Mouse (Mus musculus) R1 (cell line): ENCODE data around the gene Gm340.

Source experiments
- DNase-seq: peaks from one replicate; pipeline ENCODE4 v3.0.0-alpha.2; 2018; ENCODE audit warnings: low read depth, low spot score

The Gm340 gene

DNA sequence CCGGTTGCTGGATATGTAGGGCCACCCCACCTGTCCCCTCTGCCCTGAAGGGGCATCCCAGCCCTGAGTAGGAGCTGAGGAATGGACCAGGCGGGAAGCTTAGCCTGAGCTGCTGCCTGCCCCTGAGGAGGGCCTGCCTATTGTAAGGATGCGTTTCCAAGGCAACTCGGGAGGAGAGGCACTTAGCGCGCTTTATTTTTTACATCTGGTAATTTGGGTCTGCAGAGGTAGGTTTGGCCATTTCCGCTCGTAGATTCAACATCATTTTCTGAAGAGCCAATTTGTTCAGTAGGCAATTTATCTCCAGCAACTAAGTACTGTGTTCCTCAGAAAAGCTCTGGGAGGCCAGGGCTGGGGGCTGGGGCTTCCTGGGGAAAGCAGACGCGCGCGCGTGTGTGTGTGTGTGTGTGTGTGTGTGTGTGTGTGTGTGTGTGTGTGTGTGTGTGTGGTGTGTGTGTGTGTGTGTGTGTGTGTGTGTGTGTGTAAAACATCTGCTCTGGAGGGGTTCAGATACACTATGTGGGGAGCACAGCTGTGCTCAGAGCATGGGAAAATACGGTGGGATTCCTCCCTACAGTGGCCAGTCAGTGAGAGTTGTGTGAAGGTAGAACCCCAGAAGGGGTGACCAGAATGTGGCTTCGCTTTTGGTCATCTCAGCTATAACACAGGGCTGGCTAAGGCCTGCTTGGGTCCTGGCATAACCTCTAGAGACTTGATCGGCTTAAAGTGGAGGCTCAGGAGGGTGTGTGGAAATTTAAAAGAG is 31.3 kb downstream of the Gm340 start:
- DNase-seq, result peak; percentile 59

DNA sequence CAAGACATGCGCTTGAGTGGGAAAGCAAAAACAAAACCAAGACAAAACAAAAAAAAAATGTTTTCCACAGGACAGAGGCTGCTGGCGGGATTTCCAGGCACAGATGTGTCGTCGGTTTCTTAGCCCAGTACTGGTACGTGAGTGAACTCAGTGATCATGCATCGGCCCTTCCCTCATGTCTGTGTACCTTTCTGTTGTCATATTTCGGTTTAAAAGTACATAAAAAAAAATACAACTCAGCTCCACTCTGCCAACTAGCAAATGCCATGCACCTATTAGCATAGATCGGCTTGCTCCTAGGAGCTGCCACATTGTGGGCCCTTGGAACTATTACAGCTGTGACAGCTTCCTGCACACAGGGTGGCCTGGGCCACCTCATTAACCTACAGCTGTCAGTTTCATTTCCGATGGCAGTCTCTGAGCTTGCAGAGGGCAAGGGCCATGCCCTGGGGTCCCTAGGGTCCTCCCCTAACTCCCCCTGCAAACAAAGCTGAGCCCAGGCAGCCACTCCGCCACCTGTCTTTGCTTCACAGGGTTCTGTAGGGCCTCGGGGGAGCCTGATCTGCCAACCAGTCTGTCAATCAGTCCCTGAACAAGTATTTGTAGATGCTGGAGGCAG is 33.5 kb downstream of the Gm340 start:
- DNase-seq, result no peak

GRCm38 (mm10) chr19:41616274-41616673 is 34.1 kb downstream of the Gm340 start:
- DNase-seq, result no peak

DNA sequence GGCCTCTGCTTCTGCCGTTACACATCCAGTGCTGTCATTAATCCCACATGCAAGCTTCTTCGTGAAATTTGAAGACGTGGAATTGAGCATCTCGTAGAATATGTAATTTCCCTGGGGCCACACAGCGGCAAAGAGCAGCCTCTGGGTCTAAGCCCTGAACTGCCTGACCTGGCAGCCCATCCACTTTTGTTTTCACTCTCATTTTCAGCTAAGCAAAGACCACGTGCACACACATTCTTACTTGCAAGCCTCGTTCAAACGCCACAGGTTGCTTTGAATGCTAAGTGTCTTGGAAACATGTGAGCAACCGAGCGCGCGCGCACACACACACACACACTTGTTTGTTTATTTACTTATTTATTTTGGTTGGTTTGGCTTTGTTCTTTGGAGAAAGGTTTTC is 34.9 kb downstream of the Gm340 start:
- no peak for DNase-seq

DNA sequence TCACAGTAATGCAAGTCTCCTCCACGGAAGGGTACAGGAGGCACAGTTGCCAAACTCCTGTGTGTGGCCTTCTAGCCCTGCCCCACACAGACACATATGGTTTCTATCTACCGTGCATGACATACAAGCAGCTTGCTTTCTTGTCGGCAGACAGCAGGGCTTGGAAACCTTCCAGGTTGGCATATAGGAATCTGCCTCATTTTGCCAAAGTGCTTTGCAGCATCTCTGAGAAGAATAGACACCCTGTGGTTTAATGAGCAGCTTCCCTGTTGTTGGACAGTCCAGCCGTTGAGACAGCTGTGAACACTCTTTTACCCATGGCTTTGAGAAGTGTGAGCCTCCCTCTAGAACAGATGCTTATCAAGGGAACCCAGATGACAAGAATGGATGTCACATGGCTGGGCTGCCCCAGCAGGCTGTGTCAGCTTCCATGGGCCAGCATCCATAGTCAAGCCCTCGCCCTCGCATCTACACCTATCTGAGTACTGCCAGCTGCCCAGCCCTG is 36.0 kb downstream of the Gm340 start:
- no peak for DNase-seq

GRCm38 (mm10) chr19:41618771-41619385 is 36.7 kb downstream of the Gm340 start:
- DNase-seq, result no peak

DNA sequence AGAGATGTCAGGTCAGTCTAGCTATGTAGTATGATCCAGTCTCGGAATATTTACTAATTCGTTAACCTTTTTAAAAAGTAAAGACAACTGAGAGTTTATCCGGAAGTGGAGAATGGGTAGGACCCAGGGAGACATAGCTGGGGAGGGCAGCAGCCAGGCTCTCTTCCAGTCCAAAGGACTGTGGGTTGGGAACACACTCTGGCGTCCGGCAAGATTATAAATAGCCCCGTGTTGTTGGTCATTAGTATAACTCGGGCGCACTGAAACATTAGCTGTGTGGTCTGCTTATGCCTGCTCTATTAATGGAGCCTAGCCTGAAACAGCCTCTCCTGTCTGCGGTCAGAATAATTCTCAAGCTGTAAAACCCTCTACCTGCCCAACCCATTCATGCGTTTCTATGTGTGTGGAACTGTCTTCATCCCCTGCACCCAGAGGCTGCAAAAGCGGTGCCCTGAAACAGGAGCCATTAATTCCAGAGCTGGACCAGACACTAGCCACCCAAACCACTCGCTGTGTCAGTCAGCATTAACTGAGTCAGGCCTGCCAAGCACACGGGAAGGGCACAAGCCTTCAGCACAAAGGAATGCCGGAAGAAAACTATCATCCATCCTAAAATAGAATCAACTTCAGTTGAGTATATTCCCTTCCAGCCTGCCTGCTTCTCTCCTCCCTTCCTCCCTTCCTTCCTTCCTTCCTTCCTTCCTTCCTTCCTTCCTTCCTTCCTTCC is 38.4 kb downstream of the Gm340 start:
- no peak for DNase-seq

- no peak for DNase-seq
Measured at GRCm38 (mm10) chr19:41628970-41629369, 46.8 kb downstream of the Gm340 start.

- DNase-seq, result peak; percentile 82
Measured at GRCm38 (mm10) chr19:41629532-41629931, 47.4 kb downstream of the Gm340 start.

- no peak for DNase-seq
Measured at GRCm38 (mm10) chr19:41634099-41634498, 51.9 kb downstream of the Gm340 start.

DNA sequence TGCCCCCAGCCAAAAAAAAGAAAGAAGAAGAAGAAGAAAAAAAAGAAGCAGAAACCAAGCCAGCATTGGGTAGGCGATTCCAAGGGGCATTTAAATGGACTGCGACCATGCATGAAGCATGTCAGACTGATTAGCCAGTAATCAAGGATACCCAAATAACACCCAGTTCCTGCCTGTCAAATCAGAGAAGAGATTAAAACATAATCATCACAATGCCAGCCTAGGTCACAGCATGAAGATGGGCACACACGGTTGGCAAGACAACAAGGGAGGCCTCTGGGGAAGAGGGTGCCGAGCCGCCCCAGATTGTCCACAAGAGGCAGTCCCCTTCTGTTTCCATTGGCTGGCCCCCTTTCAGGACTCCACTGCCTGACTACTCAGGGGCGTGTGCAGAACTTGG is 52.8 kb downstream of the Gm340 start:
- no peak for DNase-seq
